Mouse (Mus musculus): ENCODE results near the gene Npsr1. TPM values are rescaled to one million over a fixed set of nuclear protein-coding genes. Genes with fewer than 3 reads are reported as not detected.

The Npsr1 gene
- polyA plus RNA-seq (2012; rRNA removed) (0.02 and 0.03 TPM in 2 replicates), polyA plus RNA-seq (2014; fragmentation: Nextera tagmentation; extraction: Ambion mirVana) (0.13 TPM in 1 of 2 replicates, not detected in the other)

DNA sequence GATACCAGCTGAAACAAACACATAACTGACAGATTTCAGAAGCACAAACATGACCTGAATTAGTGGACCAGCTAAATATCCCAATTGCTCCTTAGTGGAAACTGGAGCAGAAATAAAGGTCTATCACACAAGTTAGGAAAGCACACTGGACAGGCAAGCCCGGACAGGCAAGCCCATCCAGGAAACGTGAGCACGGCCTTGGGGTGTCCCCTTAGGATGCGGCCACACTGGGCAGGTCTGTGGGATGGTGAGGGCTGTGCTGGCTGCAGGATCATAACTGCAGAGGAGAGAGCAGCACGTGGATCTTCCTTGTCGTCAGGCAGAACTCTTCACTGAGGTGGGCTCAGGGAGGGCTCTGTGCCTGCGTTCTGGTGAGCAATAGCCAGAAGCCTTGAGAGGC is at the start of gene Npsr1:
TSS of gene Npsr1 (plus strand) at position 301 of the 400 bp plus-strand sequence.
- TF ChIP-seq EP300 (IDR thresholded peaks at IDR 0.05; ENCODE audit: low read depth) (no peak), CTCF (IDR thresholded peaks at IDR 0.05; ENCODE audit: low read depth) (no peak)
- WGBS (ENCODE audit: insufficient replicate concordance): 58% methylated on average over 7 of the region's 7 CpGs
- Histone ChIP-seq H3K4me3 (ENCODE audit: insufficient read depth in 1 of 2, low read depth in 2 of 2, low read length in 2 of 2) (no peak within 1 kb of the TSS), H3K4me2 (ENCODE audit: low read depth) (no peak within 1 kb of the TSS), H3K4me1 (replicated peaks; ENCODE audit: control insufficient read depth in 2 of 2, insufficient read depth in 2 of 2, low read length in 1 of 2) (no peaks in the 10 kb centered on the region), H3K27me3 (ENCODE audit: control insufficient read depth, insufficient read depth, low read length) (no peaks in the 10 kb centered on the region), H3K36me3 (replicated peaks; ENCODE audit: control insufficient read depth, insufficient read depth, low read depth) (no peaks in the 10 kb centered on the region), H3K27ac (no peak within 1 kb of the TSS), H3K9me3 (ENCODE audit: control insufficient read depth, low read length) (no peaks in the 10 kb centered on the region), H3K9ac (replicated peaks) (no peak within 1 kb of the TSS)
- ATAC-seq (ENCODE audit: insufficient read depth) (no peak), DNase-seq (ENCODE audit: low read depth in 3 of 3, low spot score in 3 of 3) (no peak)

GRCm38 (mm10) chr9:24051538-24051937 is 46.3 kb upstream of the Npsr1 start:
- Histone ChIP-seq H3K27me3 (ENCODE audit: control insufficient read depth, insufficient read depth, low read length) (no peaks in the 10 kb centered on the region), H3K9ac (replicated peaks) (no peak overlapping the region), H3K36me3 (replicated peaks; ENCODE audit: control insufficient read depth, insufficient read depth, low read depth) (no peaks in the 10 kb centered on the region), H3K4me3 (ENCODE audit: insufficient read depth in 1 of 2, low read depth in 2 of 2, low read length in 2 of 2) (no peak overlapping the region), H3K4me2 (ENCODE audit: low read depth) (no peak overlapping the region), H3K9me3 (ENCODE audit: control insufficient read depth, low read length) (no peaks in the 10 kb centered on the region), H3K4me1 (replicated peaks; ENCODE audit: control insufficient read depth in 2 of 2, insufficient read depth in 2 of 2, low read length in 1 of 2) (no peaks in the 10 kb centered on the region), H3K27ac (no peak overlapping the region)
- TF ChIP-seq CTCF (IDR thresholded peaks at IDR 0.05; ENCODE audit: low read depth) (no peak), EP300 (IDR thresholded peaks at IDR 0.05; ENCODE audit: low read depth) (no peak)
- no peak for ATAC-seq (ENCODE audit: insufficient read depth)
- no peak for DNase-seq (ENCODE audit: low read depth in 3 of 3, low spot score in 3 of 3)

- TF ChIP-seq CTCF (IDR thresholded peaks at IDR 0.05; ENCODE audit: low read depth): no peak
- TF ChIP-seq EP300 (IDR thresholded peaks at IDR 0.05; ENCODE audit: low read depth): no peak
- no peak overlapping the region for H3K27ac ChIP-seq
- H3K27me3 ChIP-seq (ENCODE audit: control insufficient read depth, insufficient read depth, low read length): no peaks in the 10 kb centered on the region
- H3K36me3 ChIP-seq (replicated peaks; ENCODE audit: control insufficient read depth, insufficient read depth, low read depth): no peaks in the 10 kb centered on the region
- no peak overlapping the region for H3K4me3 ChIP-seq (ENCODE audit: insufficient read depth in 1 of 2, low read depth in 2 of 2, low read length in 2 of 2)
- no peak overlapping the region for H3K4me2 ChIP-seq (ENCODE audit: low read depth)
- no peak overlapping the region for H3K9ac ChIP-seq (replicated peaks)
- no peaks in the 10 kb centered on the region for H3K9me3 ChIP-seq (ENCODE audit: control insufficient read depth, low read length)
- no peaks in the 10 kb centered on the region for H3K4me1 ChIP-seq (replicated peaks; ENCODE audit: control insufficient read depth in 2 of 2, insufficient read depth in 2 of 2, low read length in 1 of 2)
- ATAC-seq (ENCODE audit: insufficient read depth) (no peak), DNase-seq (ENCODE audit: low read depth in 3 of 3, low spot score in 3 of 3) (no peak)
Measured at GRCm38 (mm10) chr9:24063251-24063650, 34.5 kb upstream of the Npsr1 start.

DNA sequence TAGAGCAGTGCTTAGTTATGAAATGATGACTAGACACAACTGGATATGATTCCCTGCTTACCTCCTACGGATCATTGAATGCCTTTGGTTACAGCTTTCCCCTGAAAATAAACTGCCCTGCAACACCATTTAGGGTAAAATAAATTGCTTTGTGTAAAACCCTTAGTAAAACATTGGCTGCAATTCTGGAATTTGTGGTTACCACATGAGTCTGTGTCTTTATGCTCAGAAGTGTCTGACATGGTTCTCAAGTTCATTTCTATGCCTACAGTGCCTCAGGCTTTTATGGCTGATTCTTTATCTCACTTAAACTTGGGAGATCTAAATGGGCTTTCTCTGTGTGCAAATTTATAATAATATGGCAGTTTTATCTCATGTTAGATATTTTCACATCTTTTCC is 26.1 kb upstream of the Npsr1 start:
- 52% methylated on average over 1 of the region's 1 CpGs for WGBS (ENCODE audit: insufficient replicate concordance)
- Histone ChIP-seq H3K9me3 (ENCODE audit: control insufficient read depth, low read length) (no peaks in the 10 kb centered on the region), H3K36me3 (replicated peaks; ENCODE audit: control insufficient read depth, insufficient read depth, low read depth) (no peaks in the 10 kb centered on the region), H3K27ac (no peak overlapping the region), H3K4me1 (replicated peaks; ENCODE audit: control insufficient read depth in 2 of 2, insufficient read depth in 2 of 2, low read length in 1 of 2) (no peaks in the 10 kb centered on the region), H3K4me3 (ENCODE audit: insufficient read depth in 1 of 2, low read depth in 2 of 2, low read length in 2 of 2) (no peak overlapping the region), H3K4me2 (ENCODE audit: low read depth) (no peak overlapping the region), H3K9ac (replicated peaks) (no peak overlapping the region), H3K27me3 (ENCODE audit: control insufficient read depth, insufficient read depth, low read length) (no peaks in the 10 kb centered on the region)
- ATAC-seq (ENCODE audit: insufficient read depth): no peak
- DNase-seq (ENCODE audit: low read depth in 3 of 3, low spot score in 3 of 3): no peak
- TF ChIP-seq CTCF (IDR thresholded peaks at IDR 0.05; ENCODE audit: low read depth) (no peak), EP300 (IDR thresholded peaks at IDR 0.05; ENCODE audit: low read depth) (no peak)

- no peak for ATAC-seq (ENCODE audit: insufficient read depth)
- no peaks in the 10 kb centered on the region for H3K9me3 ChIP-seq (ENCODE audit: control insufficient read depth, low read length)
- no peak for DNase-seq (ENCODE audit: low read depth in 3 of 3, low spot score in 3 of 3)
- no peak overlapping the region for H3K4me2 ChIP-seq (ENCODE audit: low read depth)
- no peak overlapping the region for H3K27ac ChIP-seq
- no peak overlapping the region for H3K4me3 ChIP-seq (ENCODE audit: insufficient read depth in 1 of 2, low read depth in 2 of 2, low read length in 2 of 2)
- H3K27me3 ChIP-seq (ENCODE audit: control insufficient read depth, insufficient read depth, low read length): no peaks in the 10 kb centered on the region
- H3K36me3 ChIP-seq (replicated peaks; ENCODE audit: control insufficient read depth, insufficient read depth, low read depth): no peaks in the 10 kb centered on the region
- H3K4me1 ChIP-seq (replicated peaks; ENCODE audit: control insufficient read depth in 2 of 2, insufficient read depth in 2 of 2, low read length in 1 of 2): no peaks in the 10 kb centered on the region
- TF ChIP-seq EP300 (IDR thresholded peaks at IDR 0.05; ENCODE audit: low read depth) (no peak), CTCF (IDR thresholded peaks at IDR 0.05; ENCODE audit: low read depth) (no peak)
- H3K9ac ChIP-seq (replicated peaks): no peak overlapping the region
Measured at GRCm38 (mm10) chr9:24077596-24077995, 20.2 kb upstream of the Npsr1 start.

DNA sequence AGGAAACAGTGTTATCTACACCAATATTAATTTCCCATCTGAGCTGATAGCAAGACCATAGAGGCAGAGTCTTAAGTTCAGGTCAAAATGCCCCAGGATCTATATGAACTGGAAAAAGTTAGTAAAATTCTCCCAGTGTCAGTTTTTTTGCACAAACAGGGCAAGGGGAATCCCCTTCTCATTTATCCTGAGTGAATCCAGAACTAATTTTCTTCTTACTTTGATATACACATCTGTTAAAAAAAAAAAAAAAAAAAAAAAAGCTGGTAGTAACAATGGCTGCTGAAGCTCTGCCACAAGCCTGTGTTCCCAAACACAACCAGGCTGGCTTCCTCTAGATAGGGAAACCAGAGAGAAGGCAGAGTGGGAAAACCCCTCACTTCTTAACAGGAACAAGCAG is 5.9 kb upstream of the Npsr1 start:
- H3K27ac ChIP-seq: no peak overlapping the region
- no peaks in the 10 kb centered on the region for H3K36me3 ChIP-seq (replicated peaks; ENCODE audit: control insufficient read depth, insufficient read depth, low read depth)
- H3K4me2 ChIP-seq (ENCODE audit: low read depth): no peak overlapping the region
- no peaks in the 10 kb centered on the region for H3K9me3 ChIP-seq (ENCODE audit: control insufficient read depth, low read length)
- TF ChIP-seq CTCF (IDR thresholded peaks at IDR 0.05; ENCODE audit: low read depth): no peak
- TF ChIP-seq EP300 (IDR thresholded peaks at IDR 0.05; ENCODE audit: low read depth): no peak
- no peak for DNase-seq (ENCODE audit: low read depth in 3 of 3, low spot score in 3 of 3)
- no peaks in the 10 kb centered on the region for H3K4me1 ChIP-seq (replicated peaks; ENCODE audit: control insufficient read depth in 2 of 2, insufficient read depth in 2 of 2, low read length in 1 of 2)
- H3K9ac ChIP-seq (replicated peaks): no peak overlapping the region
- H3K27me3 ChIP-seq (ENCODE audit: control insufficient read depth, insufficient read depth, low read length): no peaks in the 10 kb centered on the region
- no peak overlapping the region for H3K4me3 ChIP-seq (ENCODE audit: insufficient read depth in 1 of 2, low read depth in 2 of 2, low read length in 2 of 2)
- no peak for ATAC-seq (ENCODE audit: insufficient read depth)
